Mouse (Mus musculus) forebrain, embryonic 16.5 days (tissue): ENCODE measurements around the gene Supt4a. TPM values are rescaled to one million over a fixed set of nuclear protein-coding genes. Genes with fewer than 3 reads are reported as not detected.

ENCODE experiments used
- ATAC-seq: fragments of 200-750 bp; cut with Nextera tagmentation; 2 replicates; pipeline ENCODE4 v1.8.0; 2017; ENCODE audit warnings: mild to moderate bottlenecking, moderate library complexity
- H3K27ac ChIP-seq: fragments of 300-500 bp; sonication (generic); 2 replicates; pipeline ENCODE4 v1.5.1; 2014; ENCODE audit warnings: low read length, control low read depth
- H3K27me3 ChIP-seq: fragments of 300-500 bp; sonication (generic); replicated peaks from 2 replicates; pipeline ENCODE4 v1.6.1; 2014; ENCODE audit warnings: low read length; ENCODE audit not compliant: control insufficient read depth, insufficient read depth
- H3K36me3 ChIP-seq: fragments of 300-500 bp; sonication (generic); 2 replicates; pipeline ENCODE4 v1.6.1; 2014; ENCODE audit not compliant: control insufficient read depth, insufficient read depth
- H3K4me1 ChIP-seq: fragments of 300-500 bp; sonication (generic); replicated peaks from 2 replicates; pipeline ENCODE4 v1.6.1; 2014; ENCODE audit warnings: low read length; ENCODE audit not compliant: control insufficient read depth, insufficient read depth
- H3K4me2 ChIP-seq: fragments of 300-500 bp; sonication (generic); 2 replicates; pipeline ENCODE4 v1.6.1; 2014; ENCODE audit warnings: mild to moderate bottlenecking, low read length, control low read depth
- H3K4me3 ChIP-seq: fragments of 300-500 bp; sonication (generic); replicated peaks from 2 replicates; pipeline ENCODE4 v1.5.1; 2014; ENCODE audit warnings: mild to moderate bottlenecking, low read length, control low read depth
- H3K9ac ChIP-seq: fragments of 300-500 bp; sonication (generic); replicated peaks from 2 replicates; pipeline ENCODE4 v1.6.1; 2014; ENCODE audit warnings: low read depth, low read length, control low read depth
- H3K9me3 ChIP-seq: fragments of 300-500 bp; sonication (generic); 2 replicates; pipeline ENCODE4 v1.6.1; 2016; ENCODE audit warnings: low read length; ENCODE audit not compliant: control insufficient read depth
- WGBS: fragments of 180-500 bp; shearing (Covaris S2); extraction: QIAGEN DNeasy Blood & Tissue Kit; methylation state at CpG from one replicate; pipeline ENCODE4 v1.1.7; 2014; 5-methylcytosine and 5-hydroxymethylcytosine counted together
- polyA plus RNA-seq: library from polyadenylated mRNA; unstranded; fragments of >200 nt; fragmentation: Nextera tagmentation; extraction: Ambion mirVana; gene quantifications from 2 replicates; pipeline ENCODE4 v1.2.1, GENCODE M21; 2015

The Supt4a gene
- polyA plus RNA-seq, 1 experiment from 2014 or later = 133 TPM

DNA sequence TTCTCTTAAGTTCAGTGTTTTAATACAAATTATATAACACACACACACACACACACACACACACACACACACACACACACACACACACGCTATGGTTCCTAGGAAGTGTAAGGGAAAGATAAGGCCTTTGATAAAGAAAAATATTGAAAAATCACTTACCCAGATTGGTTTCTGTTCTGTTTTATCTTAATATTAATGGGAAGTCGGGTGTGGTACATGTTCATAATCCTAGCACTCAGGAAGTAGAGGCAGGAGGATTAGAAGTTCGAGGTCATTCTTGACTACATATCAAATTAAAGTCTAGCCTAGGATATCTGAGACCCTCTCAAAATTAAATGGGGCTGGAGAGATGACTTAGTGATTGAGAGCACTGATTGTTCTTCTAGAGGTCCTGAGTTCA, 15.2 kb upstream of the Supt4a start:
- H3K36me3 ChIP-seq = no peaks in the 10 kb centered on the region
- no peaks in the 10 kb centered on the region for H3K27me3 ChIP-seq
- no peak overlapping the region for H3K9ac ChIP-seq
- no peak overlapping the region for H3K4me2 ChIP-seq
- 79% methylated on average over 3 of the region's 3 CpGs for WGBS
- no peak overlapping the region for H3K4me3 ChIP-seq
- H3K9me3 ChIP-seq = no peaks in the 10 kb centered on the region
- no peak overlapping the region for H3K27ac ChIP-seq
- no peak for ATAC-seq
- no peaks in the 10 kb centered on the region for H3K4me1 ChIP-seq

DNA sequence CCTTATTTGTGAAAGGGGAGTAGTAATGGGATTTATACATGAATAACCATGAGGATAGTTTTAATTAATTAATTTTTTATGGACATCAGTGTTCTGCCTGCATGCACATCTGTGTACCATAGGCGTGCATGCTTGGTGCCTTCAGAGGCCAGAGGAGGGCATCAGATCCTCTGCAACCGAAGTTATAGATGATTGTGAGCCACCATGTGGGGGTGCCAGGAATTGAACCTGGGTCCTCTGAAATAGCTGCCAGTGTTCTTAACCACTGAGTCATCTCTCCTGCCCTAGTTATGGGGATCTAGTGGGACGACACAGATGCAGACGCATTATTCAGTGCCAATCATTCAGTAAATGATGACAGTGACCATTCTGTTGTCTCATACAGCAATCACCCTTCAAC, 14.5 kb upstream of the Supt4a start:
- ATAC-seq = no peak
- H3K4me2 ChIP-seq = no peak overlapping the region
- H3K4me3 ChIP-seq = no peak overlapping the region
- 83% methylated on average over 4 of the region's 4 CpGs for WGBS
- no peak overlapping the region for H3K27ac ChIP-seq
- H3K36me3 ChIP-seq = no peaks in the 10 kb centered on the region
- H3K9me3 ChIP-seq = no peaks in the 10 kb centered on the region
- H3K27me3 ChIP-seq = no peaks in the 10 kb centered on the region
- no peaks in the 10 kb centered on the region for H3K4me1 ChIP-seq
- H3K9ac ChIP-seq = no peak overlapping the region

DNA sequence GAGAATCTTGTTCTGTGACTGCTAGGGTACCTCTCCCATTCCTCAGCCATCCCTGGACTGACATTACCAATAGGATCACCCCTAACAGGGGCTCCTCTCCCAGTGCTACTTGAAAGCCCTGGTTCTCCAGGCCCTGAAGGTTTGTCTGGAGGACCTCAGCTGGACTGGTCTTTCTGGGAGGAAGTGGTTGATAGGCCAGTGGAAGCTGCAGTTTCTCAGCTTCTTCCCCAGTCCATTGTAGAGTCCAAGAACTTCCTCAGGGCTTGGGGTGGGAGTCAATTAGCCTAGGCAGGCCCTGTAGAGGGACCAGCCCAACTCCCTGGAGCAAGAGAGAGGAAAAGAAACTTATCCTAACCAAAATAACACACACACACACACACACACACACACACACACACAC, 11.8 kb upstream of the Supt4a start:
- no peaks in the 10 kb centered on the region for H3K9me3 ChIP-seq
- H3K27ac ChIP-seq = no peak overlapping the region
- no peaks in the 10 kb centered on the region for H3K4me1 ChIP-seq
- H3K36me3 ChIP-seq = no peaks in the 10 kb centered on the region
- no peak for ATAC-seq
- H3K9ac ChIP-seq = no peak overlapping the region
- no peak overlapping the region for H3K4me2 ChIP-seq
- H3K4me3 ChIP-seq = no peak overlapping the region
- no peaks in the 10 kb centered on the region for H3K27me3 ChIP-seq

DNA sequence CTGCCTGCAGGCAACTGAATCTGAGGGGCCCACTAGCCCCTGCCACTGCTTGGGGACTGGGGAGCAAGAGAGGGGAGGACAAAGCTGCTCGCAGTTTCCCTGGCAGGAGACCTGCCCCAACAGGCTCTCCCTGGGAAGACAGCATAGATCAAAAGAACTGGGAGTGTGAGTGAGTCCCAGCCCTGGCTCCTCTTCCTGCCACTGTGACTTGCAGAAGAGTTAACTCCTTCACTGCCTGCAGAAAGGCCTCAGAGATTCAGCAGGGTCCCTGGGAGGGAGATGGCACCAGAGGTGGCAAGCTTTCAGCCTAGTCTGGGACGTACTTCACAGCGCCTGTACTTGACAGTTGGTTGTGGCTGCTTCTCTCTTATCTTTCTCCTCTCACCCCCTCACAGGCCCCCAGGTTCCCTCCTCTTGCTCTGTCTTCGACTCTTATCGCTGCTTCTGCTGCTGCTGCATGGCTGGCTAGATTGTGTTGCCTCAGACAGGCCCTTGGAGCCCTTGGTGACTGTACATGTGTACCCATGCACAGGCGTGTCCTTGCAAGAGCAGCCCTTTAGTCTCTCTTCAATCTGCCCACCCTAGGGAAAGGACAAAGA, 11.3 kb upstream of the Supt4a start:
- Histone ChIP-seq H3K36me3 (no peaks in the 10 kb centered on the region), H3K27ac (no peak overlapping the region), H3K27me3 (no peaks in the 10 kb centered on the region), H3K9ac (no peak overlapping the region), H3K4me1 (no peaks in the 10 kb centered on the region), H3K4me3 (no peak overlapping the region), H3K9me3 (no peaks in the 10 kb centered on the region), H3K4me2 (no peak overlapping the region)
- ATAC-seq = no peak
- 29% methylated on average over 6 of the region's 6 CpGs for WGBS

DNA sequence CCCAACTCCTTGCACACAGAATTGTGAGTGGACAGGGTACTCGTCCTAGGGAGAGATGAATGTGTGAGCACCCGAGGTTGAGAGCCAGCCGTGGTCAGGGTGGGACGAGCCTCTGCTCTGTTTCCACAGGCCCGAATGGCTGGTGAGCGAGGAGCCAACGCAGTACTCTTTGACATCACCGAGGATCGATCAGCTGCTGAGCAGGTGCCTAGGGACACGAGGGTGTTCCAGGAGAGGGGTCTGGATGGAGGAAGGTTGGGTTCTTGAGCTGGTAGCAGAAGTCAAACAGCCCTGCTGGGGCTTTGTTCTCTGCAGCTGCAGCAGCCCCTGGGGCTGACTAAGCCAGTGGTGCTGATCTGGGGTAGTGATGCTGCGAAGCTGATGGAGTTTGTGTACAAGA, 10.3 kb upstream of the Supt4a start:
- Histone ChIP-seq H3K4me2 (no peak overlapping the region), H3K4me3 (no peak overlapping the region), H3K9ac (no peak overlapping the region), H3K27me3 (no peaks in the 10 kb centered on the region), H3K27ac (no peak overlapping the region), H3K4me1 (no peaks in the 10 kb centered on the region), H3K36me3 (no peaks in the 10 kb centered on the region), H3K9me3 (no peaks in the 10 kb centered on the region)
- no peak for ATAC-seq
- 54% methylated on average over 11 of the region's 11 CpGs for WGBS

DNA sequence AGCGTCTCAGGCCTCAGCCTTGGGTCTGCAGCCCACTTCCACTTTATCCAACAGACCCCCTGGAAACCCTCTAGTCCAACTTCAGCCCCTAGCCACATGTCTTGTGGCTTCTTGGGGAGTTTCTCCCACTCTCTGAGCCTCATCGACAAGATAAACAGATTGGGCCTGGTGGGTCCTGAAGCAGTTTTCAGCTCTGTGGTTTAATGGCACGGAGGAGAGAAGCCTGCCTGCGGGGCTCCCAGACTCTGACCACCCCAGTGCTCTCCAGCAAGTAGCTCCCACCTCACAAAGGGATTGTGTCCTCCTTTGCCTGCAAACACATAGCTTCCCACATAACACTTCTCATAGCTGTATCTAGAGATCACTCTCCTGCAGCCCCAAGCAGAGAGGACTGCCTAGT, 9.9 kb upstream of the Supt4a start:
- no peak overlapping the region for H3K9ac ChIP-seq
- no peak for ATAC-seq
- H3K27ac ChIP-seq = no peak overlapping the region
- 78% methylated on average over 4 of the region's 4 CpGs for WGBS
- no peaks in the 10 kb centered on the region for H3K4me1 ChIP-seq
- no peak overlapping the region for H3K4me2 ChIP-seq
- H3K9me3 ChIP-seq = no peaks in the 10 kb centered on the region
- H3K36me3 ChIP-seq = no peaks in the 10 kb centered on the region
- H3K27me3 ChIP-seq = no peaks in the 10 kb centered on the region
- H3K4me3 ChIP-seq = no peak overlapping the region

DNA sequence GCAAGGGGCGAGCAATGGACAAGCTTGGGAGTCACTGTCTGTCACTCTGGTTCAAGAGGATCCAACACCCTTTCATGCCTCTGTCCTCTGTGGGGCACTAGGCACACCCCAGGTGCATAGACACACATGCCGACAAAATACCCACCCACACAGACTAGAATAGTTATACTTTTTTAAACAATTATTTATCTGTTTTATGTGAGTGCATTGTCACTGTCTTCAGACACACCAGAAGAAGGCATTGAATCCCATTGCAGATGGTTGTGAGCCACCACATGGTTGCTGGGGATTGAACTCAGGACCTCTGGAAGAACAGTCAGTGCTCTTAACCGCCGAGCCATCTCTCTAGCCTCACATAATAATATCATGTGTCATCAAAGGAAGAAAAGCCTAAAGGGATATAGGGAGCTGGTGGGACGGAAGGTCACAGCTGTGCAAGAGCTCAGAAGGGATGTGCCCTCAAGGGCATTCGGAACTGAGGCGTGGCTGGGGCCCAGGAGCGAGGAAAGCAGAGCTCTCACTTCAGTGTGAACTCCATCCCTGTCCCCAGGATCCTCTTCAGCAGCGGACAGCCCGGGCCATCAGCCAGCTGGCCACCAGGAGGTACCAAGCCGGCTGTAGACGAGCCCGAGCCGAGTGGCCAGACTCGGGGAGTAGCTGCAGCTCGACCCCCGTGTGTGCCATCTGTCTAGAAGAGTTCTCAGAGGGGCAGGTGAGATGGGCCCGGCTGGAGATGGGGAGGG, 8.3 kb upstream of the Supt4a start:
- Histone ChIP-seq H3K4me3 (no peak overlapping the region), H3K36me3 (no peaks in the 10 kb centered on the region), H3K27me3 (no peaks in the 10 kb centered on the region), H3K9ac (no peak overlapping the region), H3K4me1 (peaks cover 5% of the 10 kb centered on the region; the same call in 1 of the 2 replicates), H3K9me3 (no peaks in the 10 kb centered on the region), H3K27ac (no peak overlapping the region), H3K4me2 (no peak overlapping the region)
- 80% methylated on average over 18 of the region's 18 CpGs for WGBS
- no peak for ATAC-seq

DNA sequence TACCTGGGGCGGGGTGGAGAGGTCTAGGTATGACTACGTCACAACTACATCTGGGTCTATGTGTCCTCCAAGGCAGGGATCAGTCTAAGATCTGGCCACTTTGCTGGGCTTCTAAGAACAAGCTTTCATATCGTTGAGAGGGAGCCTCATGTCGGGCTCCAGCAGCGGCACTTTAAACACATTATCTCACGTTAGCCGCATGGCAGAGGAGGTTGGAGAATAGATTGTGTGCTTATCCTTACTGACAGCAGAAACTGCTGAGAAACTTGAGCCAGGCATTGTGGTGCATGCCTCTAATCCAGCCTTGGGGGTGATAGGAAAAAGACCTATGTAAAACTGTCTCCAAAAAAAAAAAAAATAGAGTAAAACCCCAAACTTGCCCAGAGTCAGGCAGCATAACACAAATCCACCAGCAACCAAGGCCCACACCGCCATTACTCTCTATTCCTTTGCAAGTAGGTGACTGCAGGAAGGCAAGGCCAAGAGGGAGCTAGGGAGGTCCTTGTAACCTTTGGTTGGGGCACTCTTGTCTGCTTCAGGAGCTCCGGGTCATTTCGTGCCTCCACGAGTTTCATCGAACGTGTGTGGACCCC, 7.7 kb upstream of the Supt4a start:
- Histone ChIP-seq H3K4me3 (no peak overlapping the region), H3K9me3 (no peaks in the 10 kb centered on the region), H3K36me3 (no peaks in the 10 kb centered on the region), H3K27me3 (no peaks in the 10 kb centered on the region), H3K27ac (no peak overlapping the region), H3K4me1 (peaks cover 5% of the 10 kb centered on the region; the same call in 1 of the 2 replicates), H3K9ac (no peak overlapping the region), H3K4me2 (no peak overlapping the region)
- ATAC-seq = no peak
- WGBS = 91% methylated on average over 13 of the region's 13 CpGs

DNA sequence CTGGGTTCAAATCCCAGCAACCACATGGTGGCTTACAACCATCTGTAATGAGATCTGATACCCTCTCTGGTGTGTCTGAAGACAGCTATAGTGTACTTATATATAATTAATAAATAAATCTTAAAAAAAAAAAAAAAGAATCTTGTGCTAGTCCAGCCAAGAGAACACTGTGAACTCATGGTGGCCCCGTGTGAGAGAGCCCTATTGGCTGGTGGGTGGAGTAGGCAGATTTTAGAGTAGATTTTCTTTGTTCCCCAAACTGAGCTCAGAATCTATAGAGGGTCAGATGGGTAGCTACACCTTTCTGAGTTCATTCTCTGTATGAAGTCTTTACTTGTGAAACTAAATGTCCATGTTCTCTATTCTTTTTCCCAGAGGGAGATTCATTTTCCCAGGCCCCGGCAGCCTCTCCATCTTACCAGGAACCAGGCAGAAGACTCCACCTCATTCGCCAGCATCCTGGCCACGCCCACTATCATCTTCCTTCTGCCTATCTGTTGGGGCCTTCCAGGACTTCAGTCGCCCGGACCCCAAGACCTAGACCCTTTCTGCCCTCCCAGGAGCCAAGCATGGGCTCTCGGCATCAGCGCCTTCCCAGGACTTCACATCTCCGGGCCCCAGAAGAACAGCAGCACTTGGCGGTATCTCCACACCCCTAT, 6.6 kb upstream of the Supt4a start:
- H3K27me3 ChIP-seq = no peaks in the 10 kb centered on the region
- 78% methylated on average over 10 of the region's 10 CpGs for WGBS
- H3K9me3 ChIP-seq = no peaks in the 10 kb centered on the region
- no peak for ATAC-seq
- no peak overlapping the region for H3K4me3 ChIP-seq
- no peaks in the 10 kb centered on the region for H3K36me3 ChIP-seq
- no peak overlapping the region for H3K27ac ChIP-seq
- H3K9ac ChIP-seq = no peak overlapping the region
- H3K4me2 ChIP-seq = no peak overlapping the region
- H3K4me1 ChIP-seq = peaks cover 5% of the 10 kb centered on the region; the same call in 1 of the 2 replicates
